Mouse (Mus musculus) cerebral cortex, adult 2 months (tissue): Measurements from ENCODE around the gene Apoa1.

Experiments
- WGBS: fragments of 180-500 bp; shearing (Covaris S2); methylation state at CpG from one replicate; pipeline ENCODE4 v1.1.7; 2018; 5-methylcytosine and 5-hydroxymethylcytosine counted together

The Apoa1 gene

GRCm38 (mm10) chr9:46257546-46257945 is 29.2 kb downstream of the Apoa1 start:
- WGBS = 92% methylated on average over 3 of the region's 3 CpGs

- 90% methylated on average over 6 of the region's 6 CpGs for WGBS
Measured at GRCm38 (mm10) chr9:46259111-46259510, 30.7 kb downstream of the Apoa1 start.

GRCm38 (mm10) chr9:46261131-46261530 is 32.8 kb downstream of the Apoa1 start:
- 92% methylated on average over 7 of the region's 7 CpGs for WGBS

- WGBS = 55% methylated on average over 7 of the region's 7 CpGs
Measured at GRCm38 (mm10) chr9:46268343-46268873, 40.0 kb downstream of the Apoa1 start, which contains the start of gene Apoa5. Apoa5 (plus strand) TSS chr9:46268633.

- 84% methylated on average over 5 of the region's 5 CpGs for WGBS
Measured at GRCm38 (mm10) chr9:46269125-46269524, 40.7 kb downstream of the Apoa1 start.

DNA sequence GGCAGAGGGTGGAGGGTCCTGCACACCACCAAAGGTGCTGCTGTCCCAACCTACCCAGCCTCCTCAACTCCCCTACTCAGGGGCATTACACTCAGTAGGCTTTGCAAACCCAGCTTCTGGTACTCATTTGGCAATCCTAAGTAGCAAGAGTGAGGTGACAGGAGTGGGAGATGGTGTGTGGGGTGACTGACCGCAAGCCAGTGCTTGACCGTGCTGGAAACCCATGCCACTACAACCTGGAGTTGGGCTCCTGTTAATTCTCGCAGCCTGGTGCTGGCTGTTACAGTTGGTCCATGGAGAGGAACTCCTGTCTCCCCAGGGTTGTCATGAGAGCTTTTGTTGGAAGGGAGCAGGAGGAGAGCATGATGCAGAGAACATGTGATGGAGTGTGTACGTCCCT is 42.4 kb downstream of the Apoa1 start:
- WGBS = 92% methylated on average over 4 of the region's 4 CpGs

DNA sequence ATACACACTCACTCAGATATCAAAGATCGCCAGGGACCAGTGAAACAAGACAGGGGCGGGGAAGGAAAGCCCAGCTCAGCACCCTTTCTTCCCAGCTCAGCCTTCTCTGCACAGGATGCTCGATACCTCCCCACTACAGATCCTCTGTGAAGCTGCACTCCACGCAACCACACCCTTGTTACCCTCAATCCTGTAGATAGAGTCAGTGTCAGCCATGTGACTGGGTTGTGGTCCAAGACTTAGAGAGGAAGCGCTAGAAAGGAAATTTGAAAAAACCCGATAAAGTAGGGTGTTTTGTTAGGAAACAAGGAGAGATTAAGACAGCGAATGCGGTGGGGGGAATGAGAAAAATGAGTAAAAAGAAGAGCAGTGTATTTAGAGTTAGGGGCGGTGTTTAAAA is 43.7 kb downstream of the Apoa1 start:
- 78% methylated on average over 9 of the region's 9 CpGs for WGBS

- 5% methylated on average over 45 of the region's 45 CpGs for WGBS
Measured at GRCm38 (mm10) chr9:46272677-46273454, 44.5 kb downstream of the Apoa1 start, which contains the start of gene Zpr1. Zpr1 (plus strand) TSS chr9:46273064.

- 90% methylated on average over 9 of the region's 9 CpGs for WGBS
Measured at GRCm38 (mm10) chr9:46274494-46274893, 46.1 kb downstream of the Apoa1 start.
